Mouse (Mus musculus): ENCODE measurements at regions not wholly inside any gene's neighbourhood (a gene's known extent, or its start where the extent isn't known, plus 50 kb on each side); places are given as distances from the start of the nearest gene placed in this dataset.

- no peak for TF ChIP-seq CHD2 (IDR thresholded peaks at IDR 0.05; ENCODE audit: low read depth, low read length)
- no peak for TF ChIP-seq ZC3H11A (IDR thresholded peaks at IDR 0.05; ENCODE audit: borderline replicate concordance, low read depth, low read length)
- TF ChIP-seq HCFC1 (IDR thresholded peaks at IDR 0.05; ENCODE audit: borderline replicate concordance, insufficient read depth, low read length) = no peak
- no peak for TF ChIP-seq MAFK (IDR thresholded peaks at IDR 0.05; ENCODE audit: insufficient read depth, low read depth, low read length)
These were observed 143.6 kb upstream of the Rasgrp1 start for GRCm38 (mm10) chr2:117486447-117486846.
